Mouse (Mus musculus): ENCODE results near the gene Smg1.

DNA sequence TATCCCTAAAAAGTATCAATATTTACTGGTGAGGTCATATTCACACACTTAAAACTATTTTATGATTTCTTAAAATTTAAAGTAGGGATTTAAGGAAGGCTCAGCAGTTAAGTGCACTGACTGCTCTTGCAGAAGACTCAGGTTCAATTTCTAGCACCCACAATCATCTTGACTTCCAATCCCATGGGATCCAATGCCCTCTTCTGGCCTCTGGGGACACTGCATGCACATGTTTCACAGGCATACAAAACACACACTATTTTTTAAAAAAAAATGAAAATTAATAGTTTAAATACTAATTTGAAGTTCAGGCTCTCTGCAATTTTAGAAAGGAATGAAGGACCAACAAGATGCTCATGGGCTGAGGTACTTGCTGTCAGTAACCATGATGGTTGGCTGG is 6.5 kb downstream of the Smg1 start:
- no peak for TF ChIP-seq CTCF (IDR thresholded peaks at IDR 0.05; ENCODE audit: borderline replicate concordance, insufficient read depth, low read length)
- no peak for TF ChIP-seq POLR2A (IDR thresholded peaks at IDR 0.05; ENCODE audit: low read depth, low read length)
